Mouse (Mus musculus) lung, postnatal 4 days (tissue): ENCODE results near the gene Fkbp14.
A peak's percentile ranks its signal among the peaks of the same experiment; 100 is the strongest.

Experiments used
- DNase-seq, 2 experiments: peaks; one replicate each; pipeline ENCODE4 v3.0.0; 2021

Fkbp14 gene

GRCm38 (mm10) chr6:54597208-54597607 is at the start of gene Fkbp14:
Fkbp14 (minus strand) TSS chr6:54597308.
- DNase-seq = no peak

GRCm38 (mm10) chr6:54643181-54643580 is 46.1 kb upstream of the Fkbp14 start:
- DNase-seq = no peak

GRCm38 (mm10) chr6:54641953-54642352 is 44.8 kb upstream of the Fkbp14 start:
- no peak for DNase-seq

GRCm38 (mm10) chr6:54639877-54640276 is 42.8 kb upstream of the Fkbp14 start:
- no peak for DNase-seq

- no peak for DNase-seq
Measured at GRCm38 (mm10) chr6:54631462-54631861, 34.4 kb upstream of the Fkbp14 start.

GRCm38 (mm10) chr6:54629734-54630133 is 32.6 kb upstream of the Fkbp14 start:
- DNase-seq = peak; percentile 26 to 29

GRCm38 (mm10) chr6:54628381-54628780 is 31.3 kb upstream of the Fkbp14 start:
- DNase-seq = no peak

- DNase-seq = no peak
Measured at GRCm38 (mm10) chr6:54620357-54620756, 23.2 kb upstream of the Fkbp14 start.

GRCm38 (mm10) chr6:54619530-54619929 is 22.4 kb upstream of the Fkbp14 start:
- DNase-seq = no peak

- DNase-seq = no peak
Measured at GRCm38 (mm10) chr6:54617363-54617762, 20.3 kb upstream of the Fkbp14 start.

- DNase-seq = no peak
Measured at GRCm38 (mm10) chr6:54606241-54606640, 9.1 kb upstream of the Fkbp14 start.

- DNase-seq = no peak
Measured at GRCm38 (mm10) chr6:54604001-54604715, 7.0 kb upstream of the Fkbp14 start.

GRCm38 (mm10) chr6:54602891-54603290 is 5.8 kb upstream of the Fkbp14 start:
- DNase-seq = no peak

GRCm38 (mm10) chr6:54600681-54601347 is 3.7 kb upstream of the Fkbp14 start:
- DNase-seq = no peak

GRCm38 (mm10) chr6:54597711-54598110 is 603 bp upstream of the Fkbp14 start:
- DNase-seq = no peak

- DNase-seq = no peak
Measured at GRCm38 (mm10) chr6:54595330-54595878, 1.7 kb downstream of the Fkbp14 start.

GRCm38 (mm10) chr6:54594469-54595329 is 2.4 kb downstream of the Fkbp14 start, which contains the start of gene Plekha8:
Plekha8 (plus strand) TSS chr6:54595111.
- peak; percentile 93 to 97 for DNase-seq

GRCm38 (mm10) chr6:54593766-54594468 is 3.2 kb downstream of the Fkbp14 start:
- no peak for DNase-seq

GRCm38 (mm10) chr6:54592938-54593535 is 4.1 kb downstream of the Fkbp14 start:
- DNase-seq = peak; percentile 94 to 97

GRCm38 (mm10) chr6:54591778-54592177 is 5.3 kb downstream of the Fkbp14 start:
- peak; percentile 10 to 31 for DNase-seq

GRCm38 (mm10) chr6:54590691-54591090 is 6.4 kb downstream of the Fkbp14 start:
- DNase-seq = no peak

GRCm38 (mm10) chr6:54588212-54588611 is 8.9 kb downstream of the Fkbp14 start:
- no peak for DNase-seq
